Mouse (Mus musculus) midbrain, embryonic 14.5 days (tissue): ENCODE results near the gene Clstn1. TPM values are rescaled to one million over a fixed set of nuclear protein-coding genes. Genes with fewer than 3 reads are reported as not detected.

Experiments
- ATAC-seq: fragments of 200-750 bp; cut with Nextera tagmentation; 2 replicates; pipeline ENCODE4 v1.8.0; 2017; ENCODE audit warnings: moderate number of reproducible peaks, moderate library complexity; ENCODE audit not compliant: low FRiP score, low TSS enrichment
- DNase-seq: peaks from one replicate; pipeline ENCODE4 v3.0.0-alpha.2; 2015
- H3K27ac ChIP-seq: fragments of 300-500 bp; sonication (generic); replicated peaks from 2 replicates; pipeline ENCODE4 v1.5.1; 2014; ENCODE audit warnings: mild to moderate bottlenecking, low read depth, low read length, moderate library complexity
- H3K27me3 ChIP-seq: fragments of 300-500 bp; sonication (generic); 2 replicates; pipeline ENCODE4 v1.6.1; 2014; ENCODE audit warnings: low read length, control low read depth, mixed read lengths; ENCODE audit not compliant: control insufficient read depth, insufficient read depth
- H3K36me3 ChIP-seq: fragments of 300-500 bp; sonication (generic); 2 replicates; pipeline ENCODE4 v1.6.1; 2014; ENCODE audit warnings: low read length, control low read depth; ENCODE audit not compliant: control insufficient read depth, insufficient read depth
- H3K4me1 ChIP-seq: fragments of 300-500 bp; sonication (generic); 2 replicates; pipeline ENCODE4 v1.6.1; 2014; ENCODE audit warnings: mild to moderate bottlenecking, antibody characterized with exemption, low read length, control low read depth; ENCODE audit not compliant: control insufficient read depth, insufficient read depth
- H3K4me2 ChIP-seq: fragments of 300-500 bp; sonication (generic); 2 replicates; pipeline ENCODE4 v1.6.1; 2014; ENCODE audit warnings: mild to moderate bottlenecking, low read length, moderate library complexity
- H3K4me3 ChIP-seq: fragments of 300-500 bp; sonication (generic); replicated peaks from 2 replicates; pipeline ENCODE4 v1.5.1; 2014; ENCODE audit warnings: low read depth, low read length
- H3K9ac ChIP-seq: fragments of 300-500 bp; sonication (generic); replicated peaks from 2 replicates; pipeline ENCODE4 v1.6.1; 2014; ENCODE audit warnings: mild to moderate bottlenecking, low read length, moderate library complexity
- H3K9me3 ChIP-seq: fragments of 300-500 bp; sonication (generic); 2 replicates; pipeline ENCODE4 v1.6.1; 2016; ENCODE audit warnings: low read length, control low read depth, mixed read lengths; ENCODE audit not compliant: control insufficient read depth
- WGBS: fragments of 180-500 bp; shearing (Covaris S2); extraction: QIAGEN DNeasy Blood & Tissue Kit; methylation state at CpG from one replicate; pipeline ENCODE4 v1.1.7; 2014; 5-methylcytosine and 5-hydroxymethylcytosine counted together
- polyA plus RNA-seq: library from polyadenylated mRNA; unstranded; fragments of >200 nt; fragmentation: Nextera tagmentation; extraction: Ambion mirVana; gene quantifications from 2 replicates; pipeline ENCODE4 v1.2.1, GENCODE M21; 2014

Gene Clstn1
- polyA plus RNA-seq, 1 experiment from 2014 or later = 104 TPM

- no peak for DNase-seq
- Histone ChIP-seq H3K27me3 (no peaks in the 10 kb centered on the region), H3K27ac (no peak overlapping the region), H3K4me2 (no peak overlapping the region), H3K9ac (no peak overlapping the region), H3K4me1 (0 out of 2 replicates have a peak, but pooled peaks cover 5% of the 10 kb centered on the region), H3K9me3 (no peaks in the 10 kb centered on the region), H3K4me3 (no peak overlapping the region), H3K36me3 (no peaks in the 10 kb centered on the region)
- ATAC-seq = no peak
- 74% methylated on average over 4 of the region's 4 CpGs for WGBS
Observed at GRCm38 (mm10) chr4:149570498-149570863, 15.8 kb upstream of the Clstn1 start.

GRCm38 (mm10) chr4:149571209-149571608 is 15.1 kb upstream of the Clstn1 start:
- H3K27ac ChIP-seq = no peak overlapping the region
- H3K9ac ChIP-seq = no peak overlapping the region
- no peaks in the 10 kb centered on the region for H3K27me3 ChIP-seq
- no peak overlapping the region for H3K4me3 ChIP-seq
- no peaks in the 10 kb centered on the region for H3K9me3 ChIP-seq
- no peak for DNase-seq
- WGBS = 82% methylated on average over 5 of the region's 5 CpGs
- 0 out of 2 replicates have a peak, but pooled peaks cover 5% of the 10 kb centered on the region for H3K4me1 ChIP-seq
- H3K36me3 ChIP-seq = no peaks in the 10 kb centered on the region
- H3K4me2 ChIP-seq = no peak overlapping the region
- no peak for ATAC-seq

DNA sequence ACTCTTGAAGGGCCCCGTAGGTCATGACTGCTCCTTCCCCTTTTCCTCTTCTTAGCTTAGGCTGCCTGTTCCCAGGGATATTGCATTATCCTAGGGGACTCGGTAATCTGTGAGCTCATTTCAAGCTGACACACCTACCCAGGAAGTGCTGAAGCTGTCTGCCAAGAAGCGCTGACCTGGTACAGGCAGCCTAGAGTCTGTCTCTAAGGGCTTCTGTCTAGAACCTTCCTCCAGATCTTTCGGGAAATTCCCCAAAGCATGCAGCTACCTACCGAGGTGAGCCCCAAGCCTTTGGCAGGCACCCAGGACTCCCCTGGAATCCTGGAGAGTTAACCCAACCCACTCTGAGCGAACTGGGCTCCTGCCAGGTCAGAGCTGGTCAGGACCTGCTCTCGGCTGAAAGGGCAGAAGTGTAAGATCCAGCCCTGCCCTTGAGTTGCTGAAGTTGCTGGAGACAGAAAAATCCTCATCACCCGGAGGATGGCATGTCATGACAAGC is 14.6 kb upstream of the Clstn1 start:
- Histone ChIP-seq H3K27ac (no peak overlapping the region), H3K9me3 (no peaks in the 10 kb centered on the region), H3K9ac (no peak overlapping the region), H3K27me3 (no peaks in the 10 kb centered on the region), H3K4me1 (peaks cover 7% of the 10 kb centered on the region; the same call in 1 of the 2 replicates), H3K4me3 (no peak overlapping the region), H3K4me2 (no peak overlapping the region), H3K36me3 (no peaks in the 10 kb centered on the region)
- ATAC-seq = no peak
- 60% methylated on average over 8 of the region's 8 CpGs for WGBS
- DNase-seq = no peak

DNA sequence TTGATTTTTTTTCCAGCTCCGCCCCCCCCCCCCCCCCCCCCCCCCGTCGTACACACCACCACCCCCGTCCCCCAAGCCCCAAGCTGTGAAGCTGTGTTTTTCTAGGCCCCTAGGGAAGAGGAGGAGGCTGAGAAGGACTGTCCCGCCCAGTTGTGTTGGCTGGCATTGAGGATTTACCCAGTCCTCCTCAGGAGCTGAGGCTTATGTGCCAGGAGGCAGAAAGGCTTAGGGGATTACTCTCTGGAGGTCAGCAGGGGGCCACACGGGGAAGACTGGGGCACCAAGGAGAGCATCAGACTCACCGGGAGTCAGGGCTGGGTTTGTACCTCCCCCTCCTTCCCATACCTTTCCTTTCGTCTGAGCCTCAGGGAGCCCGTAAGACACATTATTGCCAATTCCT is 13.8 kb upstream of the Clstn1 start:
- Histone ChIP-seq H3K4me2 (no peak overlapping the region), H3K9me3 (no peaks in the 10 kb centered on the region), H3K4me1 (peaks cover 15% of the 10 kb centered on the region), H3K4me3 (no peak overlapping the region), H3K36me3 (no peaks in the 10 kb centered on the region), H3K9ac (no peak overlapping the region), H3K27me3 (no peaks in the 10 kb centered on the region), H3K27ac (no peak overlapping the region)
- DNase-seq (no peak), ATAC-seq (no peak)
- 24% methylated on average over 5 of the region's 9 CpGs for WGBS

DNA sequence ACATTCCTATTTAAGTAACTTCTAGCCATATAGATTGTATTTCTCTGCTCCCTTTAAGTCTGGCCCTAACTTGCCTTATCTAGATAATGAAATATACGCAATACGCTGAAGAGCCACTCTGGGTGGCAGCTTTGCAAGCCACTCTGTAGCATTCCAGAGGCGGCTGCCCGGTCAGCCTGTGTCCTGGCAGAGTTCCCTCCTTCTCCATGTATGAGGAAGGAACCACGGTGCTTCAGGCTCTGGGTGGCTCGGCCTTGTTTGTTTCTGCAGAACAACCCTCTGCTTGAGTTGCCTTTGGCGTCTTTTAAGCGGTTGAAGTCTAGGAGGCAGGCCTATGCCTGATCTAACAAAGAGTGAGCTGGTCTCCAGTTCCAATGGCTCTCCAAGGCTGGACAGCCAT is 13.4 kb upstream of the Clstn1 start:
- no peak overlapping the region for H3K27ac ChIP-seq
- ATAC-seq (no peak), DNase-seq (no peak)
- WGBS = 61% methylated on average over 8 of the region's 8 CpGs
- H3K4me2 ChIP-seq = no peak overlapping the region
- H3K27me3 ChIP-seq = no peaks in the 10 kb centered on the region
- H3K36me3 ChIP-seq = no peaks in the 10 kb centered on the region
- H3K9me3 ChIP-seq = no peaks in the 10 kb centered on the region
- H3K4me3 ChIP-seq = no peak overlapping the region
- H3K9ac ChIP-seq = no peak overlapping the region
- H3K4me1 ChIP-seq = peaks cover 16% of the 10 kb centered on the region

DNA sequence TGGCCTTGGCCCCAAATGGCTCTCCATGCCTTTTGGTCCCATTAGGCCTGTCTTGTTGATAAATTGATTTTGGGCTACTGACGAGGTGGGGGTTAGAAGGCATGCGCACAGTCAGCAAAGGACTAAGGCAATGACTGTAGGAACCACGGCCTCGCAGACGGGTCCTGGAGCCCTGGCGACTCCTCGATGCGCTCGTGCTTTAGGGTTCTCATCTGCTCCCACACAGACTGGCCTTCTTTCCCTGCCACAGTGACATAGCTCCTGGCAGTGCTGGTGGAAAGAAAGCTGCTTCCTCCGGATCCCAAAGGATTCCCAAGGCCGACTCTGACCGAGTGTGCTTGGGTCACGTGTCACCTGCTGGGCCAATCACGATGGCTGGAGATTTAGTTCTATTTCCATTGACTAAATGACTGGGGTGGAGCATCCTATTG is 11.9 kb upstream of the Clstn1 start:
- 68% methylated on average over 14 of the region's 14 CpGs for WGBS
- Histone ChIP-seq H3K4me1 (peaks cover 23% of the 10 kb centered on the region), H3K4me2 (no peak overlapping the region), H3K4me3 (no peak overlapping the region), H3K36me3 (no peaks in the 10 kb centered on the region), H3K27me3 (no peaks in the 10 kb centered on the region), H3K27ac (no peak overlapping the region), H3K9me3 (no peaks in the 10 kb centered on the region), H3K9ac (no peak overlapping the region)
- DNase-seq = no peak
- no peak for ATAC-seq

DNA sequence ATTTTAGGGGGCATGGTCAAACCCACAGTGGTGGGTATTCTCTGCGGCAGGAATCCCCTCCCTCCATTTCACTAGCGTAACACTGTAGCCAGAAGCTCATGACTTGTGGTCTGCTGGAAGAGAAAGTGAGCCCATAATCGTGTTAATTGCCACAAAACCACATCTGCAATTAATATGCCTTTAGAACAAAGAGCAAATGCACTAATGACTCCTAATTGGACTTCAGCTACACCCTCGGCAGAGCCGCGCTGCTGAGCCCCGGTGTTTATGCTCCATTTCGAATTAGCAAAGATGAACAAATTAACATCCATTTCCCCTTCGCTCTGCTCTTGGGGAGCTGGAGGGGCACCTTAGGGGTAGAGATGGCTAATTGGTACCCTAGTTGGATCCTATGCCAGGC is 10.2 kb upstream of the Clstn1 start:
- Histone ChIP-seq H3K4me3 (no peak overlapping the region), H3K4me2 (no peak overlapping the region), H3K36me3 (no peaks in the 10 kb centered on the region), H3K9ac (no peak overlapping the region), H3K4me1 (peaks cover 23% of the 10 kb centered on the region), H3K27ac (peak overlapping the region; percentile 62), H3K9me3 (no peaks in the 10 kb centered on the region), H3K27me3 (no peaks in the 10 kb centered on the region)
- no peak for ATAC-seq
- WGBS = 73% methylated on average over 9 of the region's 9 CpGs
- no peak for DNase-seq

GRCm38 (mm10) chr4:149576993-149577548 is 9.2 kb upstream of the Clstn1 start:
- peak overlapping the region; percentile 1; the same call in 1 of the 2 replicates for H3K9ac ChIP-seq
- H3K27ac ChIP-seq = peak overlapping the region; percentile 69
- no peaks in the 10 kb centered on the region for H3K9me3 ChIP-seq
- 6% methylated on average over 4 of the region's 4 CpGs for WGBS
- DNase-seq (peak; percentile 46), ATAC-seq (no peak)
- H3K4me2 ChIP-seq = no peak overlapping the region
- peaks cover 20% of the 10 kb centered on the region for H3K4me1 ChIP-seq
- H3K4me3 ChIP-seq = no peak overlapping the region
- H3K27me3 ChIP-seq = no peaks in the 10 kb centered on the region
- no peaks in the 10 kb centered on the region for H3K36me3 ChIP-seq

- no peak overlapping the region for H3K4me3 ChIP-seq
- H3K36me3 ChIP-seq = no peaks in the 10 kb centered on the region
- no peak overlapping the region for H3K9ac ChIP-seq
- H3K4me1 ChIP-seq = peaks cover 20% of the 10 kb centered on the region
- no peaks in the 10 kb centered on the region for H3K9me3 ChIP-seq
- H3K4me2 ChIP-seq = no peak overlapping the region
- H3K27me3 ChIP-seq = no peaks in the 10 kb centered on the region
- WGBS = 69% methylated on average over 13 of the region's 13 CpGs
- ATAC-seq = no peak
- peak; percentile 21 for DNase-seq
- H3K27ac ChIP-seq = 0 out of 2 replicates have a peak overlapping the region, but pooled peaks have one; percentile 15
Observed at GRCm38 (mm10) chr4:149578085-149578681, 8.1 kb upstream of the Clstn1 start.
